Mouse (Mus musculus): ENCODE measurements at regions not wholly inside any gene's neighbourhood (a gene's known extent, or its start where the extent isn't known, plus 50 kb on each side); places are given as distances from the start of the nearest gene placed in this dataset.

DNA sequence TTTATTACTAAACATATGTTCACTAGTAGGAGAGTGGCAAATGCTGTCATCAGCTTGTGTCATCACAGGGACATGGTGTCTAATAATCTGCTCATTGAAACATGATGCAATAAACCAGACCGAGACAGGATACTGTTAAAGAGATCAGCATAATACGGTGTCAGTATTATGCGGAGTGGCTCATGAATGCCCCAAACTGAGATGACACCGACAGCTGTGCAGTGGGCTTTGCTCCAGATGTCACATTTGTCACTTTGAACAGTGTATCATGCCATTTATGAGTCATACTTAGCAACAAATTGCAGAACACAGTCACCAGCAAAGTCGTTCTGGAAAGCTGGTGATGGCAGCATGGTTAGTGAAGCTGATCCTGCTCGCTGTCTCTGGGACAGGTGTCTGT, 527.2 kb downstream of the Triml1 start:
- peak; percentile 62 for DNase-seq (ENCODE audit: low read depth, low spot score)

DNA sequence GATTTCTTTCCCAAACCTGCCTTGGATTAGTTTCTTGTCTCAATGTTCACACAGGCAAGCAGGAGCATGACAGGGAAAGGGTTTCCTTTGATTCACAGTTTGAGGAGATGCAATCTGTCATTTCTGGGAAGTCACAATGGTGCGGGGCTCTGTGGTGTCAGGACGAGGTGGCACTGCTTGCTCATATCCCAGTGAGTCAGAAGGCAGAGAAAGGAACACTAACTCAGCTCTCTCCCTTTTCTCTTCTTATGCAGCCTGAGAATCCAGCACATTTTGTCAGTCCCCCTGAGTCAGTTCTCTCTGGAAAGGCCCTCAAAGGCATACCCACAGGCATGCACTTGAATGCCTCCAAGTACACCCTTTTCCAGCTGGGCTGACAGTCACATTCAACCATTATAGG, 544.6 kb downstream of the Triml1 start:
- DNase-seq (ENCODE audit: low read depth, low spot score) = peak; percentile 72
